Mouse (Mus musculus): ENCODE measurements around the gene Gm49383.
"Not testable (repeated sequence)": the region's sequence is repeated elsewhere in the genome, so short reads cannot be mapped to it uniquely, and the experiment has no call there.

Gene Gm49383

GRCm38 (mm10) chr12:69163586-69163985, 33.3 kb downstream of the Gm49383 start:
- DNase-seq (ENCODE audit: low spot score) = not testable (repeated sequence)

GRCm38 (mm10) chr12:69160677-69161076, 36.2 kb downstream of the Gm49383 start:
- not testable (repeated sequence) for DNase-seq (ENCODE audit: low spot score)

DNA sequence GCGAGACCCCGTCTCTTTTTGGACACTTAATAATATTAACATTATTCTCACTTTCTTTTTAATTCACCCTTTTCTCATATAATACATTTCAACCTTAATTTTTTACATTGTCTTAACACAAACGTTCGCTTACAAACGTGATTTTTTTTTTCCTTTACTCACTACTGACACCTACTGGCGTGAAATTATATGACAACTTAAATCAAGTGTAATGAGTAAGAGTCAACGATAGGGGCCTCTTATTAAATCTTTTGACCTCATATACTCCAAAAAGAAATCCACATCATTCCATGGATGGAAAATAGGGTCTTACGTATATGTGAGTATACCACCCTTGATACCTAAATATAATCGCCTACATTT, 37.3 kb downstream of the Gm49383 start:
- DNase-seq (ENCODE audit: low spot score) = peak; percentile 88

GRCm38 (mm10) chr12:69158765-69159577, 37.9 kb downstream of the Gm49383 start, which contains the start of gene Rps29:
Gene Rps29, minus strand, starts transcription at chr12:69159186.
- peak; percentile 99 for DNase-seq (ENCODE audit: low spot score)

- peak; percentile 43 for DNase-seq (ENCODE audit: low spot score)
Observed at GRCm38 (mm10) chr12:69158366-69158764, 38.5 kb downstream of the Gm49383 start.

- DNase-seq (ENCODE audit: low spot score) = peak; percentile 57
Observed at GRCm38 (mm10) chr12:69157107-69157506, 39.8 kb downstream of the Gm49383 start.

GRCm38 (mm10) chr12:69156436-69156835, 40.5 kb downstream of the Gm49383 start:
- DNase-seq (ENCODE audit: low spot score) = no peak

GRCm38 (mm10) chr12:69155923-69156322, 41.0 kb downstream of the Gm49383 start:
- DNase-seq (ENCODE audit: low spot score) = no peak

DNA sequence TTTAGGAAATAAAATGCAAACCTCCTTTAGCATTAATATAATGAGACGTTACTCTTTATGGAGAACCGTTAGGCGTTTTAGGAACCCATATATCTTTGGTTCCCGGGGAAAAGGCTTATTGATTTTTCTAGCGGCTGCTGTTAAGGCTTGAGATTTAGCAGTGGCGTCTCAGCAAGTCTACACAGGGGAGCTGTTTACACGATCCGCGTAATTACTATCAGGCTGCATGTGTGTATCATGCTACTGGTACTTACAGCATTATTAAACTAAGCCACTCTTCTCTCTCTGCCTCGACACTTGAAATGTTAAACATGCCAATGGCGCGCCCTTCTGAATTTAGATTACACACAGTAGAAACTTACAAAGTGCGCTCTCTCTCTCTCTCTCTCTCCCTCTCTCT, 46.9 kb downstream of the Gm49383 start:
- DNase-seq (ENCODE audit: low spot score) = no peak

DNA sequence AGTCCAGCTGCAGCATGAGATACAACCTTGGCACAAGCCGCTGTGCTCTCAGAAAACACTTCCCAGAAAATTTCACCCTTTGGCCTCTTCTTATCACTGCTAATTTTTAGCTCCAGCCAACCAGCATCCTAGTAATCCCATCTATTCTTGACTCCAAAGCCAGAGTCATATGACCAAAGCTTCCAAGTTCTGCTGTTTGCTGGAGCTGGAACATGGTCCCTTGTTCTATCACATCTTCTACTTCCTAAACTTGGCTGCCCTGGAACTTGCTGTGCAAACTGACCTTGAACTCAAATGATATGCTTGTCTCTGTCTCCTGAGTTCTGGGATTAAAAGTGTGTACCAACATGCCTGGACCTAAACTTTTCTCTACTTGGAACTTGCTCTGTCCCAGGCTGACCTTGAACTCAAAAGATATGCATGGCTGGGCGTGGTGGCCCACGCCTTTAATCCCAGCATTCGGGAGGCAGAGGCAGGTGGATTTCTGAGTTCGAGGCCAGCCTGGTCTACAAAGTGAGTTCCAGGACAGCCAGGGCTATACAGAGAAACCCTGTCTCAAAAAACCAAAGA, 49.7 kb downstream of the Gm49383 start:
- DNase-seq (ENCODE audit: low spot score) = no peak

DNA sequence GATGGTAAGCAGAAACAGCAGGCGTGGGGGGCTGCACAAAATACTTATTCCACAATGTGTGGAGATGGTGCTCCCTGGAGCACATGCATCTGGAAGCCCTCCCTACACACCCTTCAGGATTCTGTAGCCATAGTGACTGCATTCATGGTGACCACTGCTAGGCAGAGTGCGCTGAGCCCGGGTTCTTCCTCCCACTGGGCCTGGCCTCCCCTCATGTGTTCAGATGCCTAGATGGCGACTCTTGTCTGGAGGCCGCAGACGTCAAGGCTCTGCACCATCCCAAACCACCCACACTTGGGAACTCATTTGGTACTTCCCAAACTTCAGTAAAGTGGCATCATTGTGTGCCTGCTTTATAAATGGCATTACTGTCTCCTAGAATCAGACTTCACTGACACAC, 53.4 kb downstream of the Gm49383 start:
- DNase-seq (ENCODE audit: low spot score) = no peak

- DNase-seq (ENCODE audit: low spot score) = no peak
Observed at GRCm38 (mm10) chr12:69139841-69140240, 57.1 kb downstream of the Gm49383 start.

- no peak for DNase-seq (ENCODE audit: low spot score)
Observed at GRCm38 (mm10) chr12:69139201-69139600, 57.7 kb downstream of the Gm49383 start.
